Mouse (Mus musculus) C2C12 (cell line): ENCODE data around the gene Grid2ip. TPM values are rescaled to one million over a fixed set of nuclear protein-coding genes. Genes with fewer than 3 reads are reported as not detected.

Source experiments
- H3K27me3 ChIP-seq: one replicate; pipeline ENCODE4 v1.6.1; 2011; ENCODE audit not compliant: control insufficient read depth, insufficient read depth, insufficient read length
- H3K36me3 ChIP-seq: one replicate; pipeline ENCODE4 v1.6.1; 2011; ENCODE audit not compliant: control insufficient read depth, insufficient read depth
- H3K4me3 ChIP-seq: one replicate; pipeline ENCODE4 v1.5.1; 2011; ENCODE audit warnings: mild to moderate bottlenecking, control low read depth; ENCODE audit not compliant: poor library complexity, insufficient read depth, severe bottlenecking
- H3K79me2 ChIP-seq: one replicate; pipeline ENCODE4 v1.6.1; 2011; ENCODE audit not compliant: control insufficient read depth, insufficient read depth
- H3K79me3 ChIP-seq: one replicate; pipeline ENCODE4 v1.6.1; 2011; ENCODE audit warnings: low read depth, control low read depth
- H3ac ChIP-seq: one replicate; pipeline ENCODE3; 2011; ENCODE audit warnings: low read depth; ENCODE audit not compliant: control insufficient read depth, insufficient read length
- CEBPB ChIP-seq: IDR thresholded peaks from one replicate; pipeline ENCODE4 v1.6.1; 2011; ENCODE audit warnings: low read depth, mild to moderate bottlenecking, control low read depth, moderate library complexity
- CTCF ChIP-seq: IDR thresholded peaks from one replicate; pipeline ENCODE4 v1.5.1; 2011; ENCODE audit not compliant: control insufficient read depth, insufficient read depth, insufficient read length
- FOSL1 ChIP-seq: IDR thresholded peaks from one replicate; pipeline ENCODE4 v1.8.0; 2011; ENCODE audit warnings: mild to moderate bottlenecking, low read length; ENCODE audit not compliant: poor library complexity, insufficient read depth, severe bottlenecking
- MAX ChIP-seq: IDR thresholded peaks from one replicate; pipeline ENCODE4 v1.6.1; 2011; ENCODE audit warnings: mild to moderate bottlenecking, control low read depth
- MYOD1 ChIP-seq: IDR thresholded peaks from one replicate; pipeline ENCODE4 v1.6.1; 2011; ENCODE audit warnings: low read depth; ENCODE audit not compliant: control insufficient read depth, insufficient read length
- MYOG ChIP-seq: IDR thresholded peaks from one replicate; pipeline ENCODE4 v1.6.1; 2011; ENCODE audit not compliant: control insufficient read depth, insufficient read length; ENCODE audit errors: extremely low read depth
- USF1 ChIP-seq: IDR thresholded peaks from one replicate; pipeline ENCODE4 v1.6.1; 2011; ENCODE audit warnings: low read depth, mild to moderate bottlenecking, control low read depth, moderate library complexity
- polyA plus RNA-seq: library from polyadenylated mRNA; unstranded; fragments of >200 nt; fragmentation: generic; extraction: Trizol; gene quantifications from one replicate; pipeline ENCODE4 v1.2.1, GENCODE M21; 2012; ENCODE audit warnings: missing spikeins

Gene Grid2ip
- polyA plus RNA-seq, 1 experiment = not detected

- peaks cover 35% of the 10 kb centered on the region for H3K79me3 ChIP-seq
- H3K4me3 ChIP-seq = peak within 1 kb of the TSS; percentile 59
- H3K36me3 ChIP-seq = peaks cover 56% of the 10 kb centered on the region
- TF ChIP-seq CEBPB (no peak), MAX (peak; percentile 87), FOSL1 (no peak), CTCF (peak; percentile 98)
- no peaks in the 10 kb centered on the region for H3K27me3 ChIP-seq
- H3ac ChIP-seq = peak within 1 kb of the TSS; percentile 100
- H3K79me2 ChIP-seq = peaks cover 51% of the 10 kb centered on the region
These were observed 42.2 kb upstream of the Grid2ip start, which contains the start of gene E130309D02Rik for GRCm38 (mm10) chr5:143314730-143315513. TSS of gene E130309D02Rik (minus strand) at chr5:143315360.

GRCm38 (mm10) chr5:143315514-143315888 lies 41.6 kb upstream of the Grid2ip start:
- peaks cover 30% of the 10 kb centered on the region for H3K79me3 ChIP-seq
- H3ac ChIP-seq = peak overlapping the region; percentile 27
- TF ChIP-seq USF1 (no peak), MYOG (no peak), CEBPB (no peak), MYOD1 (no peak), FOSL1 (no peak), MAX (no peak), CTCF (no peak)
- H3K4me3 ChIP-seq = no peak overlapping the region
- H3K79me2 ChIP-seq = peaks cover 45% of the 10 kb centered on the region
- peaks cover 53% of the 10 kb centered on the region for H3K36me3 ChIP-seq
- H3K27me3 ChIP-seq = no peaks in the 10 kb centered on the region

- peaks cover 47% of the 10 kb centered on the region for H3K36me3 ChIP-seq
- H3K79me2 ChIP-seq = peaks cover 32% of the 10 kb centered on the region
- TF ChIP-seq USF1 (no peak), CEBPB (no peak), MYOD1 (no peak), FOSL1 (no peak), MYOG (no peak), CTCF (no peak), MAX (no peak)
- H3K4me3 ChIP-seq = no peak overlapping the region
- no peak overlapping the region for H3ac ChIP-seq
- no peaks in the 10 kb centered on the region for H3K27me3 ChIP-seq
- peaks cover 22% of the 10 kb centered on the region for H3K79me3 ChIP-seq
These were observed 40.4 kb upstream of the Grid2ip start for GRCm38 (mm10) chr5:143316605-143317287.

DNA sequence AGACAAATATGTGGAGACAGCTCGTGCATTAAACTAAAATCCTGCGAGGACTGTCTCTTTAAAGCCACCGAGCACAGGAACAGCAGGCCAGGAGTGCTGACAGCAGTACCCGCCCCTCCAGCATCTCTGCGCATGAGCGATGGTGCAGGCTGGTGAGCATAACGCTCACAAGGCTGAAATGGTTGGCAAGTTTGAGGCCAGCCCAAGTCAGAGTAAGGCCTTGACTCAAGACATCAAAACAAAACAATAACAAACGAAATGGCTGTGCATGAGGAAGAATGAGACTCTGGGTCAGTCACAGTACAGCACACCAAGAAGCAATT lies 39.9 kb upstream of the Grid2ip start:
- Histone ChIP-seq H3K79me3 (peaks cover 19% of the 10 kb centered on the region), H3ac (no peak overlapping the region), H3K27me3 (no peaks in the 10 kb centered on the region), H3K79me2 (peaks cover 27% of the 10 kb centered on the region), H3K4me3 (no peak overlapping the region), H3K36me3 (peaks cover 44% of the 10 kb centered on the region)
- TF ChIP-seq MYOD1 = no peak
- TF ChIP-seq MYOG = no peak
- TF ChIP-seq CTCF = no peak
- TF ChIP-seq FOSL1 = no peak
- TF ChIP-seq USF1 = no peak
- no peak for TF ChIP-seq CEBPB
- TF ChIP-seq MAX = no peak

DNA sequence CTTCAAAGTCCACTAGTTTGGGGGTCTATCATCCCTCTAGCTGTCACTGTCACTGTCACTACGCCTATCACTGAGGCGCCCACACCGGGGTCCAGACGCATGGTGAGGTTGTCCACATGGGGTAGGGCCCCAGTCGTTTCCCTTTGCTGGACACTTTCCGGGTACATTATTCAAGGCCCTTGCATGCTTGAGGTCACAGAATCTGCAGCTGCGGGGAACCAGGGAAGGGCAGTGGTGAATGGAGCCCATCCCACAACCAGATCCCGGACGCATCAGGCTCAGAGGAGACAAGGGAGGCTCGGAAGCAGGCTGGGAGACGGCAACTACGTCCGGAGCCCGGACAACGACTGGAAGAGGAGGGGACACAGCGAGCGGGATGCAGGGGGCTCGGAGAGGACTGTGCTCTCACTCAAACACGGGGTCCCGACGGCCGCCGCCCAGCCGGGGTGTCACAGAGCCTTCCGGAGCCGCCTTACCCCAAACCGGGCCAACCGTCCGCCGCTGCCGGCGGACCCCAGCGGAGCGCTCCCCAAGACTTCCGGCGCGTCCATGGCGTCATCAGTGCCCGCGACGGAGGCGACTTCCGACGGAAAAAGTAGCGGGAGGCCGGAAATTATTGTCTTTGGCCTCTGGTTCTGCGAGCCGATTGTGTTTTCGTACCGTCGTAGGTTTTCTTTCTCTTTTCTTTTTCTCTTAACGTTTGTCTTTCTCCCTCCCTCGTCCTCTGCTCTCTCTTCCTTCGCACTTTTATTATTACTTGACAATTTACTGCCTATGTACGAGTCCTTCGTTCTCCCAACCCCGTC lies 28.2 kb upstream of the Grid2ip start, which contains the start of gene Zdhhc4:
Gene Zdhhc4, minus strand, starts transcription at position 567 of the 806 bp plus-strand sequence.
- Histone ChIP-seq H3K4me3 (peak within 1 kb of the TSS; percentile 91), H3K79me2 (peaks cover 31% of the 10 kb centered on the region), H3K36me3 (peaks cover 20% of the 10 kb centered on the region), H3K27me3 (no peaks in the 10 kb centered on the region), H3K79me3 (peaks cover 12% of the 10 kb centered on the region), H3ac (peak within 1 kb of the TSS; percentile 99)
- TF ChIP-seq USF1 = no peak
- no peak for TF ChIP-seq FOSL1
- no peak for TF ChIP-seq MYOG
- no peak for TF ChIP-seq MYOD1
